Mouse (Mus musculus) mouse embryonic stem cell (cell line): ENCODE data around the gene Panx1.

Source experiments
- in situ Hi-C, 2 experiments: fragments of 300-500 bp; cut with MboI; formaldehyde crosslinking; loops; 1 replicate in 1 of 2; 3 replicates in 1 of 2; pipeline ENCODE4 v1.14.3; 2019 to 2020; ENCODE audit warnings: low sequenced_read_pairs in 2 of 2, low pct_unique_long_range_greater_than_20kb in 1 of 2, mixed read lengths in 1 of 2; ENCODE audit not compliant: unreplicated experiment in 1 of 2

Gene Panx1

GRCm38 (mm10) chr9:15029025-15029727, 16.1 kb downstream of the Panx1 start:
- in situ Hi-C loops = no loop called here

- in situ Hi-C loops = no loop called here
These were observed 17.6 kb downstream of the Panx1 start for GRCm38 (mm10) chr9:15027725-15028124.

DNA sequence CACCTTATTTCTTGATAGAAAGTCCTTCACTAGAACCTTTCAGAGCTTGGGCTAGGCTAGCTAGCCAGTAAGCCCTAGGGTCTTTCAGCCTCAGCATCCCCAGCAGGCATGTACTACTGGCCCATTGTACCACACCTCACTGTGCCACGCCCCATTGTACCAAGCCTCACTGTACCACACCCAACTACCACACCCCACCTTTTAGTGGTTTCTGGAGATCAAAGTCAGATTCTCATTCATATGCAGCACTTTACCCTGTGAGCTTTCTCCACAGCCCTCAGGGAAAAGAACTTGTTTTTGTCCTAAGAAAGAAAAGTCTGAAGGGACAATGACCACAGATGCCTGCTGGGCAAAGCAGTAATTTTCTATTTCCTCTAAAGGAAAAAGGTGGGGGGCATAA, 22.2 kb downstream of the Panx1 start:
- in situ Hi-C loops = no loop called here

DNA sequence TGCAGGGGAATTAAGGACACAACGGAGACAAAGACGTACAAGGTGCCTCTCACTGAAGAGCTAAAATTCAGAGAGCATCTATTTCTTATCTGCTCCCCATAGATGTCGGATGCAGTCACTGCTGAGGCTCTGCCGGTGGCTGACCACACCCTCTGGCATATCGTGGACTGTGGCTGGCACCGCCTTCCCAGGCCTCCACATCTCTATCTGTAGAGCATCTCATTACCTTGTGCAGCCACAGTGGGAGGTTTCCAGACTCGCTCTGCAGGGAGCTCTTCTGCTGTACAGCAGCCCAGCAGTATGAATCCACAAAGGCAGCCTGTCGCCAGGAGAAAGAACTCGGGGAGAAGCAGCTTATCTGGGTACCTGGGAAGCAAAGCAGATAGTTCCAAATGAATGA, 24.1 kb downstream of the Panx1 start:
- in situ Hi-C loops = no loop called here

DNA sequence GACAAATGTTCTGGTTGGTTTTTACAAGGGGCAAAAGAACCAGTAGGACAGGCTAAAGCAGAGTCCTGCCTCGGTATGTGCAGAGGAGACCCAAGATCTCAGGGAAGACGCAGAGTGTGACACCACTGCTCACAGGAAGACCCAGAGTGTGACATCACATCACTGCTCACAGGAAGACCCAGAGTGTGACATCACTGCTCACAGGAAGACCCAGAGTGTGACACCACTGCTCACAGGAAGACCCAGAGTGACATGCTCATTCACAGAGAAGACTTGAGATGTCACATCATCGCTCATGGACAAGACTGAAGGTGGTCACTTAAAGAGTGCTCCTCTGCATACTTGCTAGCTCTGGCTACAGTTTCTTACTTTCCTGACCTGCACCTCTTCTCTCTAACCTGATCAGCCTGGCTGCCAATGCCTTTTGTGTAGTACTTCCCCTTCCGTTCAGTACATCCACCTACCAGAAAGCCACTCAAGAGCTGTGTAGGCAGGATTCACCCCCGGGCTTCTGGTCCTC, 24.7 kb downstream of the Panx1 start:
- in situ Hi-C loops = no loop called here

GRCm38 (mm10) chr9:15018756-15019131, 26.5 kb downstream of the Panx1 start:
- in situ Hi-C loops = loop anchor here (10.0 kb wide), 2 partner anchors 174 to 244 kb away; partner anchors contain the start of gene 1700012B09Rik (in 1 of the 2)

DNA sequence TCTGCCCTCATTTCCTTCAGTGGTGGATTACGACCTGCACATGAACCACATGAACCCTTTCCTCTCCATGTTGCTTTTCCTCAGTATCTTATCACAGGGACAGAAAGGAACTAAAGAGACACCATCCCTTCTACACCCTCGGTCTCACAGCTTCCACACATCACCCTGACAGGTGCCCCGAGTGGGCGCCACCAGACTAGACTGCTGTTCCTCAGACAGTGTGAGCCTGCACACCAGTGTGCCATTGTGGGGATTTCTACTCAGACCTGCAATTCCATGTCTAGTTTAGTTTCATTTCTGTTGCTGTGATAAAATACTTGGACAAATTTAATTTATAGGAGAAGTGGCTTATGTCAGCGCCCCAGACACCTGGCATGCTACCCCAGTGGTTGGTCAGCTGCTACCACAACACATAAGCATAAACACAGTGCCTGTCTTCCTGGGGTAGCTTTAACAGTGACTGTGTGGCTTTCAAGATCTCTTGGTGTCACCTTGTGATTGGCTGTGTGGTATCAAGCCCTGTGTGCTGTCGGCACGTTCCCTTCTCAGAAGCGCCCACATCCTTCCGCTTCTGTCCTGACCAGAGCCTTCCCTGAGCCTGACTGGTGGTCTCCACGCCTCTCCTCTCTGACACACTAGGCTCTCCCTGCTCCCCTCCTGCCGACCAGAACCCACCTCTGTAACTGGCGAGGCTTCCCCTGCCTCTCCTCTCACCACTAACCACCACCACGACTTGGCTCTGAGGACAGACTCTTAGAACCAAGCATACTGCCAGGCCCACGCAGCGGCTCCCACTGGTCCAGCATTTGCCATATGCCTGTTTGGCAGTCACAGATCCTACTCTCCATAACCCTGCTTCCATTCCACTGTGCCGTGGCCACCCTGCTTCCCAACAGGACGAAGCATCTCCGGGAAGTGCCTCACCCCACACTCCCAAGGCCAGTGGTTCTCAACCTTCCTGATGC, 27.2 kb downstream of the Panx1 start:
- in situ Hi-C loops = loop anchor here (10.0 kb wide), 2 partner anchors 173 to 243 kb away; partner anchors contain the start of gene 1700012B09Rik (in 1 of the 2)

DNA sequence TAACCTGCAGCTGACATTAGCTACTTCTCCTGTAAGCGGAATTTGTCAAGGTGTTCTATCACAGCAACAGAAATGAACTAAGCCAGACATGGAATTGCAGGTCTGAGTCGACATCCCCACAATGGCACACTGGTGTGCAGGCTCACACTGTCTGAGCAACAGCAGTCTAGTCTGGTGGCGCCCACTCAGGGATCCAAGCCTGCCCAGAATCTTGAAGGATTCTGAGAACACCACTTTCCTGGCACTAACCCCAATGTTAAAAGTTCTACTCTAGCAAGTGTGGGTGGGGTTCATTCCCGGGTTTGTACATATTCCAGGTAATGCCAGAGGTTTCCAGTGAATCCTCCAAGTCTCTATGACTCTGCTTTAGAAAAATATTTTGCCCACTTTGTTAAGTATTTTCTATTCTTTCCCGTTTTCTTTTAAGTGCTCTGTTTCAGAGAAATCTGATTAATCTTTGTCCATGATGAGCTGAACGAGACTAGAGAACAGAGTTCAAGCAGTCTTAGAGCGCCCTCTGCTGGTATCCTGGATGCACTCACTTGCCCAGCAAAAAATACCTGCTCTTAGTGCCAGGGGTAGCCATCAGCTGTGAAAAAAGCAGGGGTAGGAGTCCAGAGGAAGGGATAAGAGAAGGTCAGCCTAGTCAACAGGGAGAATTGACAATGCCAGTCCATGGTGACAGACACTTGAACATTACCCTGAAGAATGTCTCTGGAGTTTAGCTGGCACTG, 29.9 kb downstream of the Panx1 start:
- in situ Hi-C loops = loop anchor here (10.0 kb wide), 2 partner anchors 171 to 241 kb away; partner anchors contain the start of gene 1700012B09Rik (in 1 of the 2)

GRCm38 (mm10) chr9:15007566-15007965, 37.7 kb downstream of the Panx1 start:
- in situ Hi-C loops = no loop called here

GRCm38 (mm10) chr9:15004298-15004685, 41.0 kb downstream of the Panx1 start:
- in situ Hi-C loops = no loop called here

DNA sequence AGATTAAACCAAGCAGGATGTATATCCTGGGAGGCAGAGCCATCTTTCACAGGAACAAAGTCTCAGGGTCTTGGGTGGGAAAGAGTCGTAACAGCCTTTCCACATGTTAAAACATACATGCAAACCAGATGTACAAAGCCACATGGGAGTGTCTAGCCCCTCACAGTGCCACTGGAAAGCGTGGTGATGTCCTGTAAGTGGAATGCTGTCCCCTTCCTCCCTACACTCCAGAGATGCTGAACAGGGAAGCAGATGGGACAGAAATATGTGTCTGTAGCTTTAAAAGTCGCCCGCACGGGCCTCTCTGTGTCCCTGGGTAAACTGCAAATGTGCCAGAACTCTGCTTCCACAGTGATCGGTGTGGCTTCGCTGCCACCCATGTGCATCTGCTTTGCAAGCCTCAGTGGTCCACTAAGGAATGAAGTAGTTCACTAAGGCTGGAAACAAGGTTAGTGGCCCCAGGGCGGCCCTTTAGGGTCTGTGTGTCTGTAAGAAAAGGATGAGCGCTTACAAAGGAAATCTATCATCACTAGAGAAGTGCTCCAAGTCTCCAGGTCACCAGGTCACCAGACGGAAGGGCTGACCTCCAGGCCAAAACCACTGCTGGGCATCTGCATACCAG, 41.5 kb downstream of the Panx1 start:
- in situ Hi-C loops = no loop called here

GRCm38 (mm10) chr9:15002995-15003613, 42.2 kb downstream of the Panx1 start:
- in situ Hi-C loops = no loop called here

GRCm38 (mm10) chr9:14998790-14999189, 46.5 kb downstream of the Panx1 start:
- in situ Hi-C loops = loop anchor here in 1 of 2 experiments (10.0 kb wide), 1 partner anchor 134 kb away; the partner anchor contains the start of gene Gpr83

- in situ Hi-C loops = loop anchor here in 1 of 2 experiments (10.0 kb wide), 1 partner anchor 133 kb away; the partner anchor contains the start of gene Gpr83
These were observed 47.8 kb downstream of the Panx1 start for GRCm38 (mm10) chr9:14997271-14998055.

GRCm38 (mm10) chr9:14995525-14995924, 49.8 kb downstream of the Panx1 start:
- in situ Hi-C loops = loop anchor here in 1 of 2 experiments (10.0 kb wide), 1 partner anchor 131 kb away; the partner anchor contains the start of gene Gpr83

DNA sequence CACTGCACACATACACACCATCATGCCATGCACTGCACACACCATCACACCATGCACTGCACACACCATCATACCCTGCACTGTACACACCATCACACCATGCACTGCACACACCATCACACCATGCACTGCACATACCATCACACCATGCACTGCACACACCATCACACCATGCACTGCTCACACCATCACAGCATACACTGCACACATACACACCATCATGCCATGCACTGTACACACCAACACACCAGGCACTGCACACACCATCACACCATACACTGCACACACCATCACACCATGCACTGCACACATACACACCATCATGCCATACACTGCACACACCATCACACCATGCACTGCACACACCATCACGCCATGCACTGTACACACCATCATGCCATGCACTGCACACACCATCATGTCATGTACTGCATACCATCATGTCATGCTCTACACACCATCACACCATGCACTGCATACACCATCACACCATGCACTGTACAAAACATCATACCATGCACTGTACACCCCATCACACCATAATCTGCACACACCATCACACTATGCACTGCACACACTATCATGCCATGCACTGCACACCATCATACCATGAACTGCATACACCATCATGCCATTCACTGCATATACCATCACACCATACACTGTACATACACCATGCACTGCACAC, 56.5 kb downstream of the Panx1 start:
- in situ Hi-C loops = no loop called here
